Comparison of ENCODE assay signal across 8 mouse cellular contexts in the genomic region with DNA sequence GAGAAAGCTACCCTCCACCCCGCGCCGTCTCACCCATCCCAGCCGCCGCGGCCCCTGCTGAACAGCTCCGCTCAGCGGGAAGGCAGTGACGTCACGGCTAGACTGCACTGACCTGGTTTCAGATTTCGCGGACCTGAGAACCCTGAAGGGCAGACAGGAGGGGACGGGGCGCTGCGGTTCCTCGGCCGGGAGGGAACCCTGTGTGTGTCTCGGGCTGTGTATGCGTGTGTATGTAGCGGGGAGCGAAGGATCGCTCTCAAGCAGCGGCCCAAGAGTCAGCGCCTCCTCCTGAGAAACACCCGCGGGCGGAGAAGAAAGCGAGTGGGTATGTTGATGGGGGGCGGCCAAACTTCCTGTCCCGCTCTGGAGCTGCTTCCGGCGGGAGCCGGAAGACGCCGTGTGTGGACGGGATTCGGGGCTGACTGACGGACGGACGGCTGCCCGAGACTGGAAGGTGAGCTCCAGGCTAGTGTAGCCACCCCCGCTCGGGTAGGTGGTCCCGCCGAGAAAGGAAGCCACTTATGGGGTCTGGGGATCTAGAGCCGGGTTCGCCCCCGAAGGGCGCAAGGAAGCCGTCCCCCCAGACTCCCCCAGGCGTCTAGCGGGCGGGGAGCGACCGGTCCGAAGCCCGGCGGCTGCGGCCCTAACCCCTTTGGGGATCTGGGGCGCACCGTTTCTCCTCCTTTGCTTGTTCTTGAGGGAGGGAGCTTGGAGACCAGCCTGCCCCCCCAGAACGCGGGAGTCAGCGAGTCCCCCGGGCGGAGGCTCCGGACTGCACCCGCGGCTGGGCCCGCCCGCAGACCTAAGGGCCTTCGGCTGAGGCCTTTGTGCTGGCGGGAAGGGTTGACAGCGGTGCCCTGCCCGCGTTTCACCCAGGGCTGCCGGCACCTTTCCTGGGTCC. TPM values are rescaled to one million over a fixed set of nuclear protein-coding genes. Genes with fewer than 3 reads are reported as not detected.
A peak's percentile ranks its signal among the peaks of the same experiment; 100 is the strongest.
DNase-seq lines count a peak whose midpoint lies in the region; ATAC-seq and TF ChIP-seq lines count a peak whose summit lies in the region.

Zfp410 (plus strand) TSS at position 132 of the 901 bp plus-strand sequence.

- peak within 1 kb of the TSS; percentile 98 for H3K4me3 ChIP-seq in forebrain, embryonic 10.5 days
- peak within 1 kb of the TSS; percentile 98 for H3K4me3 ChIP-seq in heart, embryonic 15.5 days
- peak within 1 kb of the TSS; percentile 86 to 96 for H3K4me3 ChIP-seq in liver, embryonic 14.5 days (ENCODE audit: insufficient read depth in 1 of 2, low read depth in 2 of 2, low read length in 2 of 2)
- peak within 1 kb of the TSS; percentile 98 for H3K4me3 ChIP-seq in neural tube, embryonic 11.5 days (ENCODE audit: low read depth, low read length)
- peak within 1 kb of the TSS; percentile 97 for H3K4me3 ChIP-seq in stomach, postnatal 0 days (ENCODE audit: low read depth, low read length)

- H3K9ac ChIP-seq in heart, embryonic 15.5 days, result peak within 1 kb of the TSS; percentile 98
- peak within 1 kb of the TSS; percentile 98 for H3K9ac ChIP-seq in liver, embryonic 14.5 days (replicated peaks)
- H3K9ac ChIP-seq in neural tube, embryonic 11.5 days (ENCODE audit: low read length), result peak within 1 kb of the TSS; percentile 97
- H3K9ac ChIP-seq in stomach, postnatal 0 days (ENCODE audit: low read length), result peak within 1 kb of the TSS; percentile 99

- TF ChIP-seq CTCF in liver, embryonic 14.5 days (IDR thresholded peaks at IDR 0.05; ENCODE audit: low read depth), result no peak; the same call in 1 of the 2 replicates
- no peak; the same call in 1 of the 2 replicates for TF ChIP-seq CTCF in stomach, postnatal 0 days (IDR thresholded peaks at IDR 0.05; ENCODE audit: low read depth)

- H3K9me3 ChIP-seq in forebrain, embryonic 10.5 days, result no peaks in the 10 kb centered on the region
- no peaks in the 10 kb centered on the region for H3K9me3 ChIP-seq in heart, embryonic 15.5 days (replicated peaks)
- no peaks in the 10 kb centered on the region for H3K9me3 ChIP-seq in liver, embryonic 14.5 days (ENCODE audit: control insufficient read depth, low read length)
- no peaks in the 10 kb centered on the region for H3K9me3 ChIP-seq in neural tube, embryonic 11.5 days (ENCODE audit: control insufficient read depth, low read length)
- H3K9me3 ChIP-seq in stomach, postnatal 0 days (ENCODE audit: control insufficient read depth, low read length), result no peaks in the 10 kb centered on the region

- no peaks in the 10 kb centered on the region; the same call in 1 of the 2 replicates for H3K36me3 ChIP-seq in forebrain, embryonic 10.5 days (replicated peaks)
- peaks cover 12% of the 10 kb centered on the region; the same call in 1 of the 2 replicates for H3K36me3 ChIP-seq in heart, embryonic 15.5 days
- H3K36me3 ChIP-seq in liver, embryonic 14.5 days (replicated peaks; ENCODE audit: control insufficient read depth, insufficient read depth, low read depth), result no peaks in the 10 kb centered on the region; the same call in 1 of the 2 replicates
- H3K36me3 ChIP-seq in neural tube, embryonic 11.5 days (ENCODE audit: control insufficient read depth, insufficient read depth, low read length), result no peaks in the 10 kb centered on the region
- no peaks in the 10 kb centered on the region for H3K36me3 ChIP-seq in stomach, postnatal 0 days (ENCODE audit: control insufficient read depth, insufficient read depth, low read length)

- peak; percentile 87 for ATAC-seq in CD4-positive, CD25-positive, alpha-beta regulatory T cell, adult 4 months
- ATAC-seq in heart, embryonic 15.5 days (replicated peaks; ENCODE audit: insufficient number of reproducible peaks, insufficient read depth, low FRiP score, low read depth), result peak; percentile 93
- ATAC-seq in liver, embryonic 14.5 days (ENCODE audit: insufficient read depth), result peak; percentile 86
- ATAC-seq in neural tube, embryonic 11.5 days (ENCODE audit: insufficient read depth, low FRiP score, low TSS enrichment), result peak; percentile 96
- ATAC-seq in stomach, postnatal 0 days (ENCODE audit: low FRiP score, low TSS enrichment), result peak; percentile 95

- H3K4me2 ChIP-seq in heart, embryonic 15.5 days, result peak within 1 kb of the TSS; percentile 84
- H3K4me2 ChIP-seq in liver, embryonic 14.5 days (ENCODE audit: low read depth), result peak within 1 kb of the TSS; percentile 94
- peak within 1 kb of the TSS; percentile 84 for H3K4me2 ChIP-seq in neural tube, embryonic 11.5 days (ENCODE audit: low read depth)
- H3K4me2 ChIP-seq in stomach, postnatal 0 days (replicated peaks; ENCODE audit: low read depth), result peak within 1 kb of the TSS; percentile 87

- no peaks in the 10 kb centered on the region for H3K27me3 ChIP-seq in forebrain, embryonic 10.5 days (ENCODE audit: poor library complexity, severe bottlenecking)
- no peaks in the 10 kb centered on the region for H3K27me3 ChIP-seq in heart, embryonic 15.5 days
- no peaks in the 10 kb centered on the region for H3K27me3 ChIP-seq in liver, embryonic 14.5 days (ENCODE audit: control insufficient read depth, insufficient read depth, low read length)
- H3K27me3 ChIP-seq in neural tube, embryonic 11.5 days (ENCODE audit: control insufficient read depth, insufficient read depth, low read length), result no peaks in the 10 kb centered on the region
- no peaks in the 10 kb centered on the region for H3K27me3 ChIP-seq in stomach, postnatal 0 days (ENCODE audit: control insufficient read depth, insufficient read depth, low read length)

- WGBS in forebrain, embryonic 10.5 days, result 0% methylated on average over 77 of the region's 77 CpGs
- under 1% methylated on average over 77 of the region's 77 CpGs for WGBS in heart, embryonic 15.5 days
- WGBS in liver, embryonic 14.5 days (ENCODE audit: insufficient replicate concordance), result under 1% methylated on average over 76 of the region's 77 CpGs
- under 1% methylated on average over 69 of the region's 77 CpGs for WGBS in neural tube, embryonic 11.5 days
- under 1% methylated on average over 69 of the region's 77 CpGs for WGBS in stomach, postnatal 0 days

- peak; percentile 65 for DNase-seq in c-Kit-negative CD71-positive TER-119-positive erythroid progenitor cells, embryonic 14.5 days (ENCODE audit: low read depth, low spot score)
- peak; percentile 90 for DNase-seq in forebrain, embryonic 10.5 days (ENCODE audit: extremely low spot score, low spot score)
- peak; percentile 93 to 95 for DNase-seq in kidney, postnatal 25 days
- peak; percentile 65 to 72 (median 66) for DNase-seq in liver, embryonic 14.5 days (ENCODE audit: low read depth in 3 of 3, low spot score in 3 of 3)
- DNase-seq in neural tube, embryonic 11.5 days (ENCODE audit: low spot score), result peak; percentile 89
- peak; percentile 89 for DNase-seq in stomach, postnatal 0 days (ENCODE audit: low spot score)

- peaks cover 24% of the 10 kb centered on the region for H3K4me1 ChIP-seq in forebrain, embryonic 10.5 days
- H3K4me1 ChIP-seq in heart, embryonic 15.5 days (replicated peaks), result peaks cover 23% of the 10 kb centered on the region
- H3K4me1 ChIP-seq in liver, embryonic 14.5 days (replicated peaks; ENCODE audit: control insufficient read depth in 2 of 2, insufficient read depth in 2 of 2, low read length in 1 of 2), result peaks cover 20 to 25% of the 10 kb centered on the region in 2 experiments
- H3K4me1 ChIP-seq in neural tube, embryonic 11.5 days (ENCODE audit: control insufficient read depth, insufficient read depth, low read length), result peaks cover 10% of the 10 kb centered on the region
- H3K4me1 ChIP-seq in stomach, postnatal 0 days (replicated peaks; ENCODE audit: control insufficient read depth, insufficient read depth), result no peaks in the 10 kb centered on the region

- TF ChIP-seq EP300 in liver, embryonic 14.5 days (IDR thresholded peaks at IDR 0.05; ENCODE audit: low read depth), result no peak
- TF ChIP-seq EP300 in stomach, postnatal 0 days (optimal IDR thresholded peaks at IDR 0.05), result no peak

- H3K27ac ChIP-seq in forebrain, embryonic 10.5 days, result peak within 1 kb of the TSS; percentile 98
- H3K27ac ChIP-seq in heart, embryonic 15.5 days, result peak within 1 kb of the TSS; percentile 99
- peak within 1 kb of the TSS; percentile 78 for H3K27ac ChIP-seq in liver, embryonic 14.5 days
- H3K27ac ChIP-seq in neural tube, embryonic 11.5 days (ENCODE audit: low read depth, low read length), result peak within 1 kb of the TSS; percentile 89
- H3K27ac ChIP-seq in stomach, postnatal 0 days (replicated peaks), result peak within 1 kb of the TSS; percentile 94

RNA-seq across cellular contexts. Expression of gene Zfp410, which starts in this region (rescaled TPM):
- 10 to 100 TPM; 44.8 to 69.0 TPM for polyA plus RNA-seq in CD4-positive, CD25-positive, alpha-beta regulatory T cell, adult 4 months (2017; shearing (Covaris generic))
- polyA plus RNA-seq in forebrain, embryonic 10.5 days (2016; fragmentation: Nextera tagmentation; extraction: Ambion mirVana), result 119 and 120 TPM in 2 replicates
- polyA plus RNA-seq in heart, embryonic 15.5 days (2015; fragmentation: Nextera tagmentation; extraction: Ambion mirVana), result 46.3 and 56.1 TPM in 2 replicates
- polyA plus RNA-seq in liver, embryonic 14.5 days (2012; rRNA removed), result 19.1 and 23.6 TPM in 2 replicates
- 35.1 and 37.3 TPM in 2 replicates for polyA plus RNA-seq in liver, embryonic 14.5 days (2014; fragmentation: Nextera tagmentation; extraction: Ambion mirVana)
- polyA plus RNA-seq in neural tube, embryonic 11.5 days (2014; fragmentation: Nextera tagmentation; extraction: Ambion mirVana), result 119 and 125 TPM in 2 replicates
- 32.3 and 32.4 TPM in 2 replicates for polyA plus RNA-seq in stomach, postnatal 0 days (2015; fragmentation: Nextera tagmentation; extraction: Ambion mirVana)

Comparison
In these comparisons a context has a peak if more than half of its experiments do, and no peak if none do; other contexts are left out.
1. Peak in every context shown above with its lines: DNase-seq, ATAC-seq, H3K4me3 ChIP-seq and H3K27ac ChIP-seq.